Mouse (Mus musculus): ENCODE data around the gene Irf2bpl. TPM values are rescaled to one million over a fixed set of nuclear protein-coding genes. Genes with fewer than 3 reads are reported as not detected.

Gene Irf2bpl
- polyA plus RNA-seq (2016; fragmentation: Nextera tagmentation; extraction: Ambion mirVana): 75.9 and 86.3 TPM in 2 replicates

DNA sequence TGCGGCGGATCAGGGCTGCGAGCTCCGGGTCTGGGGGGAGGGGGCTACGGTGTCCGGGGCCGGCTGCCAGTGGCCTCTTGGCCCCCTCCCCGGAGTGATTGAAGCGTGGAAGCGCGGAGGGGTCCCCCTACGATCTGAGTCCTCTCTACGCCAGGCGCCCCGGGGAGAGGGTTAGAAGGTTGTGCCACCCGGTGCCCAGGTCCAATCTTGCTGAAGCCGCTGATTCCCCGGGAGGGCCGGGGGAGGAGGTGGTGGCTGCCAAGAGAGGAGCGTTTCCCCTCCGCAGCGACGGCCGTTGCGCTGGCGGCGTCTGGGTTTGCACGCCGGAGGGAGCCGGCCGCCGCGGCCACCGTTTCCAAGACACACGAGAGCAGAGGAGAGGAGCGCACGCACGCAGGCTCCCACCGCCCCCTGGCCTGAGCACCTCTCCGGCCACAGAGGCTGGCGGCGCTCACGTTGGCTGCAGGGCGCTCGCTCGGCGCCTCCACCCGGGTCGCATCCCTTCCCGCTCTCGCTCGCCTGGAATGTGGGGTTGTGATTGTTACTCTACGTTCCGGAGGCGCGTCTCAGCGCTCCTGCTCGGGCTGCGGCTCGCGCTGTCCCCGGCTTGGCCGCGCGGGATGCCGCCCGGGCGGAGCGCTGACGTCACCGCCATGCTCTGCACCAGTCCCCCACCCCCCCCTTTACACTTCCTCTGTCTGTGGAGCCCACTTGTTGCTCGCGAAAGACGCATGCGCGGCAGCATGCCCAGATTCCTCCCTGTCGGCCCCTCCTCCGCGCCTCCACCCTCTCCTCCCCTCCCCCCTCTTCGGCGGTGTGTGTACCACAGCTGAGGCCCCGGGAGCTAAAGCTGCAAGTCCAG, at the start of gene Irf2bpl:
Gene Irf2bpl, minus strand, starts transcription at position 602 of the 862 bp plus-strand sequence.
- Histone ChIP-seq H3K9ac (peak within 1 kb of the TSS; percentile 99), H3K4me1 (peaks cover 63% of the 10 kb centered on the region), H3K27me3 (no peaks in the 10 kb centered on the region), H3K4me3 (peak within 1 kb of the TSS; percentile 91), H3K27ac (peak within 1 kb of the TSS; percentile 100), H3K9me3 (replicated peaks) (no peaks in the 10 kb centered on the region), H3K36me3 (no peaks in the 10 kb centered on the region; the same call in 1 of the 2 replicates), H3K4me2 (replicated peaks) (peak within 1 kb of the TSS; percentile 96)
- ATAC-seq (ENCODE audit: low FRiP score): peak; percentile 87
- under 1% methylated on average over 65 of the region's 82 CpGs for WGBS

- H3K9ac ChIP-seq: no peak overlapping the region
- H3K4me1 ChIP-seq: peaks cover 13% of the 10 kb centered on the region
- no peak overlapping the region for H3K4me2 ChIP-seq (replicated peaks)
- peaks cover 9% of the 10 kb centered on the region for H3K9me3 ChIP-seq (replicated peaks)
- 12% methylated on average over 6 of the region's 6 CpGs for WGBS
- H3K27ac ChIP-seq: no peak overlapping the region
- H3K27me3 ChIP-seq: no peaks in the 10 kb centered on the region
- H3K36me3 ChIP-seq: no peaks in the 10 kb centered on the region
- no peak overlapping the region for H3K4me3 ChIP-seq
- ATAC-seq (ENCODE audit: low FRiP score): no peak
Observed at GRCm38 (mm10) chr12:86932575-86932952, 48.0 kb upstream of the Irf2bpl start.

DNA sequence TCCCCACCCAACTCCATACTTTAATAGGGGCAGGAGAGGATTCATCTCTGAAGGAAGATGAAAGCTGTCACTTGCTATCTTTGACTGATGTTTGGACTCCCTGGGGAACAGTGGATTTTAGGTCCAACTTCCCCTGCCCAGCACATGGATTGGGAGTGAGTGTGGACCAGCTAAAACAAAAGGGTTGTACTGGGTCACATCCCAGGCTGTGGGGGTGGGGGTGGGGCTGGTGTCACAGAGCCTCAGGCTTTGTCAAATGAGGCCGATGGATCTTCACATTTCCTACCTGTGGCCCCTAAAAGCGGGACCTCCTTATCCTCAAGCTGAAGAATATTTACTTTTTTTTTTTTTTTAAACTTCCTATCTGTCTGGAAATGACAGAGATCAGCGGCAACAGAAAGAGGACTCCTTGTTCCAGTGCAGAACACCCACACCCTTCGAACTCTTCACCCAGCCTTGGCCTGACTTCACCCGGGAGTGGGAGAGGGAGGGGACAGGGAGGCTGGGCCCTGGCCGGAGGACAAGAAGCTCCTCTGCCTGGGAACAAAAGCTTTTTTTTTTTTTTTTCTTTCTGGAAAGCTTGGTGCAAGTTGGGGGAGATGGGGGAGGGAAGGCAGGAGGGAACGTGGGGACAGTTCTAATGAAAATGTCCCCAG, 47.4 kb upstream of the Irf2bpl start:
- WGBS: 6% methylated on average over 7 of the region's 7 CpGs
- Histone ChIP-seq H3K27me3 (no peaks in the 10 kb centered on the region), H3K36me3 (no peaks in the 10 kb centered on the region), H3K9me3 (replicated peaks) (peaks cover 9% of the 10 kb centered on the region), H3K4me1 (peaks cover 13% of the 10 kb centered on the region), H3K4me2 (replicated peaks) (no peak overlapping the region), H3K9ac (no peak overlapping the region; the same call in 1 of the 2 replicates), H3K4me3 (no peak overlapping the region), H3K27ac (no peak overlapping the region)
- ATAC-seq (ENCODE audit: low FRiP score): no peak

DNA sequence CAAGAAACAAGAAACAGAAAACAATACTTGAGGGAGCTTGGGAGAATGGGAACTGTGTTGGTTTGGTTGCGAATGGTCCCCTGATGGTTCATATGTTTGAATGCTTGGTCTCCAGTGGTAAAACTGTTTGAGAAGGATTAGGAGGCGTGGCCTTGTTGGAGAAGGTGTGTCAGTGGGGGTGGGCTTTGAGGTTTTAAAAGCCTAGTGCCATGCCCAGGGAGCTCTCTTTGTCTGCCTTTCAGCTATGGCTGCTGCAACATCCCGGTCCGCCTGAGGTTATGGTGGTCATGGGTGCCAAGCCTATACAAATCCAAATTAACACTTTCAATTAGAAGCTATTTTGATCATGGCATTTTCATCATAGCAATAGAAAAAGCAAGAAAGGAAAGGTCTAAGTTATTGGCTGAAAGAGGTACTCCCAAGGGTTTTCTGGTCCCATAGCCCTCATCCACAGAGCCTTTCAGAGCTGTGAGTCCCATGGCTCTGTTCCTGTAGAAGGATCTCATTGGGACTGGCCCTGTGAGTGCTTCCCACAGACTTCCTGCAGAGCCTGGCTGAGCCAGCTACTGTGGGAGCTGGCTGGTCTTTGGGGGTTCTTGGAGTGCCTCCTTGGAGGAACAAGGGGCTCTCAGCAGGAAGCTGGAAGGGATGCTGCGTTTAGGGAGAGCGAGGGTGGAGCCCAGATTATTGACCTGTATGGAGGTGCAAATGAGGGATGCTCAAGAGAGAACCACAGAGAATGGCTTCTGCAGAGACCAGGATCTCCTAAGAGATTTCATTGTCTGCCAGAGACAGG, 46.5 kb upstream of the Irf2bpl start:
- H3K9ac ChIP-seq: no peak overlapping the region
- H3K27ac ChIP-seq: no peak overlapping the region
- H3K4me1 ChIP-seq: peaks cover 13% of the 10 kb centered on the region
- WGBS: 66% methylated on average over 6 of the region's 6 CpGs
- no peak for ATAC-seq (ENCODE audit: low FRiP score)
- peaks cover 9% of the 10 kb centered on the region for H3K9me3 ChIP-seq (replicated peaks)
- H3K27me3 ChIP-seq: no peaks in the 10 kb centered on the region
- H3K4me3 ChIP-seq: no peak overlapping the region
- H3K4me2 ChIP-seq (replicated peaks): no peak overlapping the region
- no peaks in the 10 kb centered on the region for H3K36me3 ChIP-seq

GRCm38 (mm10) chr12:86923837-86924236, 39.2 kb upstream of the Irf2bpl start:
- no peak overlapping the region for H3K4me2 ChIP-seq (replicated peaks)
- peaks cover 6% of the 10 kb centered on the region for H3K9me3 ChIP-seq (replicated peaks)
- H3K4me3 ChIP-seq: no peak overlapping the region
- no peak overlapping the region for H3K27ac ChIP-seq
- no peak overlapping the region for H3K9ac ChIP-seq
- ATAC-seq (ENCODE audit: low FRiP score): peak; percentile 50
- 7% methylated on average over 5 of the region's 5 CpGs for WGBS
- H3K36me3 ChIP-seq: no peaks in the 10 kb centered on the region
- H3K27me3 ChIP-seq: no peaks in the 10 kb centered on the region
- peaks cover 17% of the 10 kb centered on the region for H3K4me1 ChIP-seq

DNA sequence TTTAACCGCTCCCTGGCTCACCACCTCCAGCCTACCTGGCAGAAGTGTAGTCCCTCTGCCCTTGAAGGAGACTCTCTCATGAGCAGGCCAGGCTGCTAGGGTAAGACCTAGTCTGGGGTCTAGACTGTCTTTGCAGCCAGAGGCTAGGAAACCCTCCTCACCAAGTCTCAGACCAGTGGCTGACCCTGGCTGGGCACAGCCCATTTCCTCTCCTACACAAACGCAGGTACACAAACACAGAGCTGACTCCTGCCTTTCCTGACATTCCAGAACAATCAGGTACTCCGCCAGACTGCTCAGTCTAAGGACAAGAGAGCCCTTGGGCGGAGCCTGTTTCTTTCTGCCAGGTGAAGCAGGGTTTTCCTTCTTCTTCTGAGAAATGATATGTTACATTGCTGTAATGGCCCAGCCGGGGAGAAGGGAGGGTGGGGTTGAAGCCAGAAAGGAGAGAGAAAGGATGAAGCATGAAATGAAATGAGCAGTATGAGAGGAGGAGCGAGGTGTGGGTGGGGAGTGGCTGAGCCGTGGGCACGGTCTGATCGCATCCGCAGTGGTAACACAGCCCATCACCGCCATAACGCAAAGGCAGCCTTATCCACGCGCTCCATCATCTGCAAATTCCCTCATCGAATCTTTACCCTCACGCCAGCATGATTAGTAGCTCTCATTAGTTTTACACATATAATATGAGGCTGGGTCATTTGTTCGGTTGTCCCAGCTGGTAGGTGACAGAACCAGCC, 34.6 kb upstream of the Irf2bpl start:
- 0 out of 2 replicates have a peak, but pooled peaks have one; percentile 40 for ATAC-seq (ENCODE audit: low FRiP score)
- Histone ChIP-seq H3K4me2 (replicated peaks) (no peak overlapping the region), H3K27ac (peak overlapping the region; percentile 91), H3K4me1 (peaks cover 35% of the 10 kb centered on the region), H3K4me3 (no peak overlapping the region), H3K9ac (no peak overlapping the region), H3K9me3 (replicated peaks) (no peaks in the 10 kb centered on the region), H3K27me3 (peaks cover 13% of the 10 kb centered on the region), H3K36me3 (no peaks in the 10 kb centered on the region)
- 76% methylated on average over 17 of the region's 17 CpGs for WGBS

DNA sequence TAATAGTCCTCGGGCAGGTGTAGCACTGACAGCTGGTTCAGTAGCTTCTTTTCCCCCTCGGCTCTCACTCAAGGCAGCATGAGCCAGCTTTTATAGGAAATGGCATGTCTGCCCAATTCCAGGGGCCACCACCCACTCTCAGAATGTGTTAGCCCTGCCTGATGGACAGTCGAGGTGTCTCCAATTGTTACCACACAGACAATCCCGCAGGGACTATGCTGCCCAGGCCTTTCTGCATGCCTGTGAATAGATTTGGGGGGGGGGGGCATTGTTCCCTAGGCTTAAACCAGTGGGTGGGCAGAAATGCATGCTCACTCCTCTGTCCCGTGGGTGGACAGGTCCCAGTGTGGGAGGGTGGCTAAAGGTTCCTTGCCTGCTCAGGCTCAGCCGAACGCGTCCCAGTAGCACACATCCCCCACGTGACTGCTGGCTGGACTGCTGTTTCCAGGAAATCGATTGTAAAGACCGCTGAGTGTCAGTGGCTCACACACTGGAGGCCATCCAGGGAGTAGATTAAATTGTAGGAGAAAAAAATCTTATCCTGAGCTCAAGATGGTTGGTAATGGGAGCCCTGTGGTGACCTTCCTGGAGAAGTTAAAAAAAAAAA, 33.9 kb upstream of the Irf2bpl start:
- no peaks in the 10 kb centered on the region for H3K9me3 ChIP-seq (replicated peaks)
- WGBS: 27% methylated on average over 11 of the region's 11 CpGs
- peaks cover 20% of the 10 kb centered on the region for H3K27me3 ChIP-seq
- H3K4me1 ChIP-seq: peaks cover 35% of the 10 kb centered on the region
- H3K27ac ChIP-seq: peak overlapping the region; percentile 91
- H3K9ac ChIP-seq: peak overlapping the region; percentile 35; the same call in 1 of the 2 replicates
- no peaks in the 10 kb centered on the region for H3K36me3 ChIP-seq
- peak overlapping the region; percentile 21 for H3K4me2 ChIP-seq (replicated peaks)
- ATAC-seq (ENCODE audit: low FRiP score): peak; percentile 49
- no peak overlapping the region for H3K4me3 ChIP-seq

DNA sequence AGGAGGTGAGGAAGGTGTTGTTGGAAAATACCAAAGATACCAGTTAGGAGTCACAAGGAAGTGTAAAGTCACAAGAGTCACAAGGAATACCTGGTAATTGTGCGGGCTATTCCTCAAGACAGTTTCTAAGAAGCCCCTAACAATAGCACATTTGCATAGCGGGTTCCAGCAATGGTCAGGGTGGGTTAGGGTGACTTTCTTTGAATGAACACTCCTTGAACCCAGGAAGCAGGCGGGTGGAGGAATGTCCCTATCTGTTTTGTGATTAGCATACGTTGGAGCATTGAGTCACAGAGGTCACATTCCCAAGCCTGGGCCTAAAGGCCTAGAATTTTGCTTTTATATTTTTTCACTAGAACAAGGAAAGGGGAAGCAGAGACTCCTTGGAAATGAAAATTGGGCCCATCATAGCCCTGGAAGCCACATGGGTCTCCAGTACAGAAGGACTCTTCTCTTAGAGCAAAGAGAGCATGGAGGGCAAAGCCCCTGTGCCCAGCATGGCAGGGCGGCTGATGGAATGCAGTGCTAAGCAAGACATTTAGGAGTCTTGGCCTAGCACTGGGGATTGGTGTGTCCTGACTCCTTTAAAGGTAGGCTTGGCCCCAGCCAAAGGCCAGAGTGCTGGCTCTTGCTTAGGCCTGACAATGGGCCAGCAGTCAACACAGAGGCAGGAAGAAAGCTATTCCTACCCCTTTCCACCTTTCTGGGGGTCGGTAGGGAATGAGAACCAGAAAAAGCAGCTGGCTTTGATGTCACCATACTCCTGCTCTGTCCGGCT, 32.4 kb upstream of the Irf2bpl start:
- Histone ChIP-seq H3K9me3 (replicated peaks) (no peaks in the 10 kb centered on the region), H3K4me3 (no peak overlapping the region), H3K27ac (peak overlapping the region; percentile 91), H3K4me1 (peaks cover 42% of the 10 kb centered on the region), H3K36me3 (no peaks in the 10 kb centered on the region), H3K27me3 (peaks cover 20% of the 10 kb centered on the region), H3K4me2 (replicated peaks) (no peak overlapping the region), H3K9ac (no peak overlapping the region)
- whole genome bisulfite sequencing: 81% methylated on average over 7 of the region's 7 CpGs
- no peak for ATAC-seq (ENCODE audit: low FRiP score)

GRCm38 (mm10) chr12:86915617-86916016, 31.0 kb upstream of the Irf2bpl start:
- no peak for ATAC-seq (ENCODE audit: low FRiP score)
- no peaks in the 10 kb centered on the region for H3K36me3 ChIP-seq
- no peak overlapping the region for H3K4me2 ChIP-seq (replicated peaks)
- 0 out of 2 replicates have a peak overlapping the region, but pooled peaks have one; percentile 18 for H3K9ac ChIP-seq
- WGBS: 78% methylated on average over 7 of the region's 7 CpGs
- no peak overlapping the region for H3K27ac ChIP-seq
- H3K4me1 ChIP-seq: peaks cover 51% of the 10 kb centered on the region
- H3K4me3 ChIP-seq: no peak overlapping the region
- no peaks in the 10 kb centered on the region for H3K9me3 ChIP-seq (replicated peaks)
- peaks cover 20% of the 10 kb centered on the region for H3K27me3 ChIP-seq

DNA sequence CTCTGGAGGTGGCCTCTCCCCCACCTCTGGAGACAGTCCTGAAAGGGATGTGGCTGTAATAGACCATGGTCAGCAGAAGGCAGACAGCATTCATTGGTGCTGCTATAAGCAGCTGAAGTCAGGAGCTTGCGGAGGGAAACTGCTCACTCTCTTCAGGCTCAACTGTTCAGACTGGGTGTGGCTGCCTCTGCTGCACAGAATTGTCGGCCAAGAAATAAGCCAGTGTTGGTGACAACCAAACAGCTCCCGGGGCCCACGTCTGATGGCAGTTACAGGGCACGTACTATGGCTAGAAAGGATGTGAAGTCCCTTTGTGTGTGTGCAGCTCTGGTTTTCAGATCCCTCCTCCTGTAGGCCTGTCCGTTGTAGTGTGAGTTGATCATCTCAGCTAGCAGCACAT, 30.2 kb upstream of the Irf2bpl start:
- Histone ChIP-seq H3K4me1 (peaks cover 48% of the 10 kb centered on the region), H3K4me2 (replicated peaks) (no peak overlapping the region), H3K9ac (no peak overlapping the region), H3K27me3 (peaks cover 20% of the 10 kb centered on the region), H3K36me3 (no peaks in the 10 kb centered on the region), H3K4me3 (no peak overlapping the region), H3K27ac (no peak overlapping the region), H3K9me3 (replicated peaks) (no peaks in the 10 kb centered on the region)
- WGBS: 73% methylated on average over 6 of the region's 6 CpGs
- no peak for ATAC-seq (ENCODE audit: low FRiP score)

DNA sequence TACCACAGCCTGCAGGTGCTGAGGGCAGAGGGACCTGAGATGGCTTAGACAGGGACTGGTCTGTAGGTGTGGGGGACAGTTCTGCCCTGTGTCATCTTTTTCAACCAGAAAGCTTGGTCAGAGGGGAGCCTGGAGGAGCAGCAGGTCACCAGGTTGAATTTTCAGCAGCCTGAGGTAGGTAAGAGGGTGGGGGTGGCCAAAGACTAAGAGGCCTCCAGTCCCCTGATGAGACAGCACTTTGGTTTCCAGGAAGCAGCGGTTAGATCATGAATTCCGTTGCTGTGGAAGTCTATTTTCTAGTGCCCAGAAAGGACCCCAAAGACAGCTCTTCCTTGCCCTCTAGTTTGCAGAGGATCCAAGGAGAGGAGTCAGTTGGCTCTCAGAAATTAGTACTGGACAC, 29.8 kb upstream of the Irf2bpl start:
- Histone ChIP-seq H3K27ac (no peak overlapping the region), H3K9me3 (replicated peaks) (no peaks in the 10 kb centered on the region), H3K9ac (no peak overlapping the region), H3K4me1 (peaks cover 45% of the 10 kb centered on the region), H3K4me2 (replicated peaks) (no peak overlapping the region), H3K4me3 (no peak overlapping the region), H3K27me3 (peaks cover 22% of the 10 kb centered on the region), H3K36me3 (no peaks in the 10 kb centered on the region)
- 60% methylated on average over 2 of the region's 2 CpGs for WGBS
- ATAC-seq (ENCODE audit: low FRiP score): no peak

Measured in hindbrain, embryonic 12.5 days (tissue).